Mouse (Mus musculus) B cell, adult 62 days (primary cell): Measurements from ENCODE around the gene Gpalpp1. TPM values are rescaled to one million over a fixed set of nuclear protein-coding genes. Genes with fewer than 3 reads are reported as not detected.

Experiments
- total RNA-seq: library from RNA; stranded (reverse); gene quantifications from 4 replicates; pipeline ENCODE4 v1.2.4, GENCODE M21; 2023

The Gpalpp1 gene
- total RNA-seq, result 20.7 to 22.5 TPM (median 21.4 TPM) in 4 replicates

DNA sequence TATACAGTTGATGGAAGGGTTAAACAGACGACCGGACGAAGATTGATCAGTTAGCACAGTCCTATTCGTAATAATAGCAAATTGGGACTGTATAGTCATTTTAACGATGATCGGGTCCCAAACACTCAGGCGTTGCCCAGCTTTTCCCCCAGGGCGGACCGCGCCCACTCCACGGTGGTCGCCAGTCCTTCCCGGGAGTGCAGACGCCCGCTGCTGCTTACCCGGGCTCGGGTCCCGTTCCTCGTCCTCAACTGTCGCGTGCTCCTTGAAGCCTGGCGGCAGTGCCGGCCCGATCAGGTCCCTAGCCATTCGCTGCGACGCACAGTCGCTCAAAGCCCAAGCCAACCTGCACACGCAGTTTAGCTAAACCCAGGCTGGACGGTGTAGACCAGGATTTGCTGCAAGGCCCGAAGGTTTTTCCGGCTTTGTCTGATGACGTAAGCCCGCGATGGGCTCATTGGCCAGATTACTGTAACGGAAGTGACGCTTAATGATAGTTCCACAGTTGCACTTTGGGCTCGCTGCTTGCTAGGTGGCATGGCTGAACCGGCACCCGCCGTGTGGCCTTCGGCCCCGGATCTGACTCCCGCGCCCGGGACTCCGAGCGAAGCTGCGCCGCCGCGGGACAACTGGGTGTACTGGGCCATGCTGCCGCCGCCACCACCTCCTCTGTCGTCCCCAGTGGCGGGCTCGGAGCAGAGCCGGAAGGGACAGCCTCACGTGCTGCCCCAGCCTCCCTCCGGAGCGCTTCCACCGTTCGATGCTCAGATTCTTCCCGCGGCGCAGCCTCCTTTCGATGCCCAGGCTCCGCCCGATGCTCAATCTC lies at the start of gene Gpalpp1, which contains the start of gene Nufip1:
Gene Gpalpp1 (minus strand): TSS at position 365 of the 826 bp plus-strand sequence.
Gene Nufip1 (plus strand): TSS at position 496 of the 826 bp plus-strand sequence.

Other genes starting within 250 kb of the Gpalpp1 start
- gene Kctd4, start 155.8 kb downstream of the Gpalpp1 start, total RNA-seq, result not detected in 4 replicates
- gene Gtf2f2, start 99.9 kb downstream of the Gpalpp1 start, total RNA-seq, result 25.6 to 30.9 TPM (median 28.7 TPM) in 4 replicates
- gene Nufip1, start 131 bp upstream of the Gpalpp1 start, total RNA-seq, result 15.9 to 17.1 TPM (median 16.6 TPM) in 4 replicates